Mouse (Mus musculus) myocyte (in vitro differentiated cells): Measurements from ENCODE around the gene Nsg1. TPM values are rescaled to one million over a fixed set of nuclear protein-coding genes. Genes with fewer than 3 reads are reported as not detected.

Experiments used
- H3K27me3 ChIP-seq: one replicate; pipeline ENCODE4 v1.6.1; 2011; ENCODE audit not compliant: control insufficient read depth, insufficient read depth, insufficient read length
- H3K36me3 ChIP-seq: one replicate; pipeline ENCODE4 v1.6.1; 2011; ENCODE audit not compliant: control insufficient read depth, insufficient read depth
- H3K4me2 ChIP-seq: one replicate; pipeline ENCODE4 v1.6.1; 2011; ENCODE audit warnings: low read depth, control low read depth
- H3K4me3 ChIP-seq: one replicate; pipeline ENCODE4 v1.5.1; 2011; ENCODE audit warnings: mild to moderate bottlenecking, control low read depth, moderate library complexity
- H3K79me2 ChIP-seq: one replicate; pipeline ENCODE4 v1.6.1; 2011; ENCODE audit not compliant: control insufficient read depth, insufficient read depth
- H3ac ChIP-seq: one replicate; pipeline ENCODE4 v1.6.1; 2011; ENCODE audit not compliant: control insufficient read depth, insufficient read length
- CEBPB ChIP-seq: IDR thresholded peaks from 2 replicates; pipeline ENCODE4 v1.6.1; 2011; ENCODE audit warnings: mild to moderate bottlenecking, moderate library complexity; ENCODE audit not compliant: poor library complexity, insufficient read depth, severe bottlenecking
- E2F4 ChIP-seq: IDR thresholded peaks from one replicate; pipeline ENCODE4 v1.6.1; 2011; ENCODE audit warnings: mild to moderate bottlenecking, control low read depth, moderate library complexity; ENCODE audit not compliant: insufficient read depth
- MAX ChIP-seq: IDR thresholded peaks from one replicate; pipeline ENCODE4 v1.6.1; 2011; ENCODE audit warnings: low read depth, mild to moderate bottlenecking, control low read depth
- MYOD1 ChIP-seq, 3 experiments: IDR thresholded peaks; one replicate each; pipeline ENCODE4 v1.6.1; 2011; ENCODE audit warnings: control low read depth in 2 of 3, low read depth in 2 of 3, mild to moderate bottlenecking in 2 of 3, moderate library complexity in 1 of 3; ENCODE audit not compliant: insufficient read length in 2 of 3, control insufficient read depth in 1 of 3
- MYOG ChIP-seq, 3 experiments: IDR thresholded peaks; one replicate each; pipeline ENCODE4 v1.6.1; 2011; ENCODE audit warnings: control low read depth in 2 of 3, low read depth in 2 of 3, mild to moderate bottlenecking in 2 of 3; ENCODE audit not compliant: insufficient read length in 2 of 3, control insufficient read depth in 1 of 3, insufficient read depth in 1 of 3
- POLR2A ChIP-seq: IDR thresholded peaks from one replicate; pipeline ENCODE4 v1.6.1; 2011; ENCODE audit warnings: low read depth, mild to moderate bottlenecking, control low read depth, moderate library complexity; ENCODE audit not compliant: insufficient read length
- POLR2AphosphoS2 ChIP-seq: IDR thresholded peaks from one replicate; pipeline ENCODE4 v1.6.1; 2011; ENCODE audit warnings: low read depth, control low read depth; ENCODE audit not compliant: insufficient read length
- REST ChIP-seq: IDR thresholded peaks from one replicate; pipeline ENCODE4 v1.6.1; 2011; ENCODE audit warnings: mild to moderate bottlenecking, control low read depth, moderate library complexity; ENCODE audit not compliant: insufficient read depth, insufficient read length
- SRF ChIP-seq: IDR thresholded peaks from one replicate; pipeline ENCODE4 v1.6.1; 2011; ENCODE audit warnings: low read depth; ENCODE audit not compliant: control insufficient read depth, insufficient read length
- TCF12 ChIP-seq: IDR thresholded peaks from one replicate; pipeline ENCODE4 v1.6.1; 2011; ENCODE audit warnings: mild to moderate bottlenecking, control low read depth; ENCODE audit not compliant: poor library complexity, insufficient read depth, severe bottlenecking
- TCF3 ChIP-seq: IDR thresholded peaks from one replicate; pipeline ENCODE4 v1.6.1; 2011; ENCODE audit warnings: low read depth, control low read depth; ENCODE audit not compliant: insufficient read length
- USF1 ChIP-seq: IDR thresholded peaks from one replicate; pipeline ENCODE4 v1.6.1; 2011; ENCODE audit warnings: low read depth, mild to moderate bottlenecking, control low read depth, moderate library complexity
- polyA plus RNA-seq: library from polyadenylated mRNA; unstranded; fragments of >200 nt; fragmentation: generic; extraction: Trizol; gene quantifications from one replicate; pipeline ENCODE4 v1.2.1, GENCODE M21; 2012; ENCODE audit warnings: missing spikeins

The Nsg1 gene
- polyA plus RNA-seq, 1 experiment, result 13.8 TPM

- H3K36me3 ChIP-seq, result no peaks in the 10 kb centered on the region
- H3ac ChIP-seq, result no peak overlapping the region
- no peak overlapping the region for H3K4me3 ChIP-seq
- H3K79me2 ChIP-seq, result no peaks in the 10 kb centered on the region
- H3K4me2 ChIP-seq, result no peak overlapping the region
- H3K27me3 ChIP-seq, result no peaks in the 10 kb centered on the region
- no peak for TF ChIP-seq TCF3
- TF ChIP-seq MAX, result no peak
- no peak for TF ChIP-seq MYOD1 (IDR thresholded peaks at IDR 0.05; ENCODE audit: control insufficient read depth in 1 of 3, insufficient read length in 2 of 3, low read depth in 2 of 3)
- TF ChIP-seq E2F4, result no peak
- no peak for TF ChIP-seq POLR2AphosphoS2
Observed at GRCm38 (mm10) chr5:38197482-38197823, 37.7 kb upstream of the Nsg1 start.

- TF ChIP-seq POLR2A (no peak), MYOG (IDR thresholded peaks at IDR 0.05; ENCODE audit: control insufficient read depth in 1 of 3, insufficient read depth in 1 of 3, insufficient read length in 2 of 3, low read depth in 2 of 3) (no peak), CEBPB (no peak), REST (no peak), USF1 (no peak), POLR2AphosphoS2 (no peak)
- Histone ChIP-seq H3ac (no peak overlapping the region), H3K79me2 (no peaks in the 10 kb centered on the region), H3K4me2 (no peak overlapping the region), H3K4me3 (no peak overlapping the region), H3K36me3 (no peaks in the 10 kb centered on the region), H3K27me3 (no peaks in the 10 kb centered on the region)
Observed at GRCm38 (mm10) chr5:38196821-38197481, 37.2 kb upstream of the Nsg1 start.

- H3K4me2 ChIP-seq, result no peak overlapping the region
- no peaks in the 10 kb centered on the region for H3K27me3 ChIP-seq
- H3ac ChIP-seq, result no peak overlapping the region
- no peaks in the 10 kb centered on the region for H3K79me2 ChIP-seq
- TF ChIP-seq E2F4, result no peak
- TF ChIP-seq USF1, result no peak
- no peak for TF ChIP-seq POLR2A
- TF ChIP-seq MAX, result no peak
- TF ChIP-seq POLR2AphosphoS2, result no peak
- TF ChIP-seq MYOD1 (IDR thresholded peaks at IDR 0.05; ENCODE audit: control insufficient read depth in 1 of 3, insufficient read length in 2 of 3, low read depth in 2 of 3), result no peak
- no peak for TF ChIP-seq TCF3
- no peak for TF ChIP-seq MYOG (IDR thresholded peaks at IDR 0.05; ENCODE audit: control insufficient read depth in 1 of 3, insufficient read depth in 1 of 3, insufficient read length in 2 of 3, low read depth in 2 of 3)
- TF ChIP-seq TCF12, result no peak
- TF ChIP-seq REST, result no peak
- TF ChIP-seq SRF, result no peak
- TF ChIP-seq CEBPB, result no peak
- H3K36me3 ChIP-seq, result no peaks in the 10 kb centered on the region
- H3K4me3 ChIP-seq, result no peak overlapping the region
Observed at GRCm38 (mm10) chr5:38195941-38196340, 36.2 kb upstream of the Nsg1 start.

GRCm38 (mm10) chr5:38194946-38195345, 35.2 kb upstream of the Nsg1 start:
- Histone ChIP-seq H3K36me3 (no peaks in the 10 kb centered on the region), H3K79me2 (no peaks in the 10 kb centered on the region), H3ac (no peak overlapping the region), H3K27me3 (no peaks in the 10 kb centered on the region), H3K4me3 (no peak overlapping the region), H3K4me2 (no peak overlapping the region)
- TF ChIP-seq REST (no peak), MYOD1 (IDR thresholded peaks at IDR 0.05; ENCODE audit: control insufficient read depth in 1 of 3, insufficient read length in 2 of 3, low read depth in 2 of 3) (no peak), POLR2A (no peak), TCF3 (no peak), TCF12 (no peak), MYOG (IDR thresholded peaks at IDR 0.05; ENCODE audit: control insufficient read depth in 1 of 3, insufficient read depth in 1 of 3, insufficient read length in 2 of 3, low read depth in 2 of 3) (no peak), E2F4 (no peak), USF1 (no peak), MAX (no peak), SRF (no peak), CEBPB (no peak), POLR2AphosphoS2 (no peak)

GRCm38 (mm10) chr5:38190907-38191306, 31.2 kb upstream of the Nsg1 start:
- Histone ChIP-seq H3K36me3 (no peaks in the 10 kb centered on the region), H3K27me3 (no peaks in the 10 kb centered on the region), H3K79me2 (no peaks in the 10 kb centered on the region), H3K4me3 (no peak overlapping the region), H3ac (no peak overlapping the region), H3K4me2 (no peak overlapping the region)
- TF ChIP-seq CEBPB (no peak), POLR2A (no peak), POLR2AphosphoS2 (no peak), MYOD1 (IDR thresholded peaks at IDR 0.05; ENCODE audit: control insufficient read depth in 1 of 3, insufficient read length in 2 of 3, low read depth in 2 of 3) (peak; percentile 44 to 81 (median 52)), MYOG (IDR thresholded peaks at IDR 0.05; ENCODE audit: control insufficient read depth in 1 of 3, insufficient read depth in 1 of 3, insufficient read length in 2 of 3, low read depth in 2 of 3) (no peak)
